Mouse (Mus musculus) ES-Bruce4 (cell line): ENCODE results near the gene 5730522E02Rik. TPM values are rescaled to one million over a fixed set of nuclear protein-coding genes. Genes with fewer than 3 reads are reported as not detected.

Source experiments
- H3K27ac ChIP-seq: 2 replicates; pipeline ENCODE4 v1.5.1; 2012; ENCODE audit warnings: low read length, inconsistent platforms; ENCODE audit not compliant: insufficient read depth
- H3K27me3 ChIP-seq: 2 replicates; pipeline ENCODE4 v1.6.1; 2012; ENCODE audit warnings: mild to moderate bottlenecking, low read length, inconsistent platforms; ENCODE audit not compliant: control insufficient read depth, poor library complexity, insufficient read depth, severe bottlenecking
- H3K36me3 ChIP-seq: 2 replicates; pipeline ENCODE4 v1.6.1; 2012; ENCODE audit warnings: inconsistent platforms, mild to moderate bottlenecking, low read length, moderate library complexity; ENCODE audit not compliant: control insufficient read depth, poor library complexity, insufficient read depth, severe bottlenecking
- H3K4me1 ChIP-seq: one replicate; pipeline ENCODE4 v1.8.1; 2011; ENCODE audit warnings: low read length; ENCODE audit not compliant: control insufficient read depth, insufficient read depth
- H3K4me3 ChIP-seq: 2 replicates; pipeline ENCODE4 v1.5.1; 2011; ENCODE audit warnings: low read depth, mild to moderate bottlenecking, low read length
- H3K9ac ChIP-seq: 2 replicates; pipeline ENCODE4 v1.6.1; 2012; ENCODE audit warnings: low read depth, mild to moderate bottlenecking, inconsistent platforms; ENCODE audit not compliant: poor library complexity, severe bottlenecking
- H3K9me3 ChIP-seq: replicated peaks from 2 replicates; pipeline ENCODE4 v1.6.1; 2012; ENCODE audit warnings: mild to moderate bottlenecking, low read length, inconsistent platforms; ENCODE audit not compliant: control insufficient read depth, poor library complexity, insufficient read depth, severe bottlenecking
- CTCF ChIP-seq: IDR thresholded peaks from one replicate; pipeline ENCODE4 v1.8.1; 2011; ENCODE audit warnings: low read depth, low read length
- EP300 ChIP-seq: IDR thresholded peaks from 2 replicates; pipeline ENCODE4 v1.6.1; 2011; ENCODE audit warnings: low read depth, low read length; ENCODE audit not compliant: insufficient read depth
- POLR2A ChIP-seq: IDR thresholded peaks from one replicate; pipeline ENCODE4 v1.8.1; 2011; ENCODE audit warnings: low read length; ENCODE audit not compliant: insufficient read depth
- polyA plus RNA-seq: library from polyadenylated mRNA; stranded (reverse); fragments of >200 nt; gene quantifications from 2 replicates; pipeline ENCODE4 v1.2.4, GENCODE M21; 2011; ENCODE audit warnings: low read depth; ENCODE audit not compliant: missing spikeins, insufficient read depth, insufficient read length

The 5730522E02Rik gene
- polyA plus RNA-seq, 1 experiment: not detected

DNA sequence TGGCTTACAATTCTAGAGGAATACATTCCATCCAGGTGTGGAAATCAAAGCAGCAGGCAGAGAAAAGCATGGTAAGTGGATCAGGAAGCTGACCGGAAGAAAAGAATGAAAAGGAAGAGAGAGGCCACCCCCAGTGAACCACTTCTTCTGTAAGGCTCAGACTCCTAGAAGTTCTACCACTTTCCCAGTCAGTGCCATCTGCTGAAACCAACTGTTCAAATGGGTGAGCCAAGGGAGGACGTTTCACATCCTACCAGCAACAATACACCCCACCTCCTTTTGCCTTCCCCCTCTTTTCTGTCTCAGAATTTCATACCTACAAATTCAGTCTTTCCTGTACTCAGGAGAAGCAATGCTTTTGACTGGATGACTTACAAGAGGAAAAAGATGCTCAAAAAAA, 197.0 kb downstream of the 5730522E02Rik start:
- Histone ChIP-seq H3K36me3 (no peaks in the 10 kb centered on the region), H3K4me3 (no peak overlapping the region), H3K27ac (no peak overlapping the region), H3K27me3 (no peaks in the 10 kb centered on the region), H3K4me1 (no peaks in the 10 kb centered on the region), H3K9ac (no peak overlapping the region), H3K9me3 (no peaks in the 10 kb centered on the region)
- TF ChIP-seq CTCF: no peak
- no peak for TF ChIP-seq EP300
- no peak for TF ChIP-seq POLR2A

DNA sequence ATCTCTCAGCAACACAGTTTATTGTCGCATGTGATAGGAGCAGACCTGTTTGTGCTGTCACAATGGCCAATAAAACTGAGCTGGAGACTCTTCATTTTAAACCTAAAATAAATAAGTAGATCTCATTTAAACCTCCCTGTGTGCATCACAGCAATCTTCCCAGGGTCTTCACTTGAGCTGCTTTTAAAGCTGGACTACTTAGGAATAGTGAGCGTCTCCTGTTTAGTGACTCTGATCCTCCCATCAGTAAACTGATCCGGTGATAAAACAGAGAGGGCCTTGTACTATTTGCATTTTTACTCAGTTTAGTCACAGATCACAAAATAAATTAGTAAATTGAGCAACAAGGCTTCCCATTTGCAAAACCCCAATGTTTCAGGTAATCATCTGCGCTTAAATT, 206.5 kb downstream of the 5730522E02Rik start:
- Histone ChIP-seq H3K4me1 (no peaks in the 10 kb centered on the region), H3K27ac (no peak overlapping the region), H3K4me3 (no peak overlapping the region), H3K9ac (no peak overlapping the region), H3K36me3 (no peaks in the 10 kb centered on the region), H3K9me3 (no peaks in the 10 kb centered on the region), H3K27me3 (no peaks in the 10 kb centered on the region)
- TF ChIP-seq CTCF: no peak
- TF ChIP-seq EP300: no peak
- no peak for TF ChIP-seq POLR2A

DNA sequence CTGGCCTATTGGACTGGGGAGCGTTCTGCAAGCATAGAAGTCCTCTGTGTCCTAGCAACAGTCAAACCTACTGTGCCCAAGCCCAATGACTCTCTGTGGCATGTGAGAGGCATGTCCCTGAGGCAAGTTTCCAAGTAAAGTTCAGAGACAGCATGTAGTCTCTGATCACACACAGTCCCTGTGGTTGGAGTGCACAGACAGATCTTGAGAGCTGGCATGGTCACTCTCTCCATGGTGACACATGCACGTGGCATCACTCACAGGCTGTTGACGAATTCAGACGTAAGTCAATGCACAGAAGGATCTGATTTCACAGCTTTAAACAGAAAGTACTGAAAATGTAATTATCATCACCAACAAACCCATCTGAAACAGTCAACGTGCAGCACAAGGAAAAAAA, 210.8 kb downstream of the 5730522E02Rik start:
- Histone ChIP-seq H3K4me3 (no peak overlapping the region), H3K4me1 (no peaks in the 10 kb centered on the region), H3K27ac (no peak overlapping the region), H3K36me3 (no peaks in the 10 kb centered on the region), H3K27me3 (no peaks in the 10 kb centered on the region), H3K9ac (no peak overlapping the region), H3K9me3 (no peaks in the 10 kb centered on the region)
- TF ChIP-seq POLR2A: no peak
- TF ChIP-seq CTCF: no peak
- TF ChIP-seq EP300: no peak

DNA sequence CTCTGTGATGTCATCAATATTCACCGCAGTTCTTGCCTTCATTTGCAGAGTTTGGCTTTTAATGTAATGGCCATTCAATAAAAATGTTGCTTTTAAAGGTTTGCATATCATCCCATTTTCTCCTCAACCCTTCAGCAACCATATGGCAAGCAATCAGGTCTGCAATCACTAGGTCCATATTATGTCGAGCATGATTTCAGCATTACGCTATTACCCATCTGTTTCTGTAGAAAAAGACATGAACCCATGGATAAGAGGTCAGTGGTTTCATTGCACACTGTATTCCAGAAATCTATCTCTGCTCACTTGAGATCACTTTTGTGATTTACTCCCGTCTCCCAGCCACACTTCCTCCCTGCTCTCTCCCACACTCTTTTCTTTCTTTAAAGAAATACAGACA, 213.1 kb downstream of the 5730522E02Rik start:
- H3K4me1 ChIP-seq: peaks cover 2% of the 10 kb centered on the region
- no peaks in the 10 kb centered on the region for H3K36me3 ChIP-seq
- H3K4me3 ChIP-seq: no peak overlapping the region
- H3K9ac ChIP-seq: no peak overlapping the region
- TF ChIP-seq EP300 (no peak), POLR2A (no peak), CTCF (no peak)
- no peak overlapping the region for H3K27ac ChIP-seq
- no peaks in the 10 kb centered on the region for H3K9me3 ChIP-seq
- H3K27me3 ChIP-seq: no peaks in the 10 kb centered on the region

DNA sequence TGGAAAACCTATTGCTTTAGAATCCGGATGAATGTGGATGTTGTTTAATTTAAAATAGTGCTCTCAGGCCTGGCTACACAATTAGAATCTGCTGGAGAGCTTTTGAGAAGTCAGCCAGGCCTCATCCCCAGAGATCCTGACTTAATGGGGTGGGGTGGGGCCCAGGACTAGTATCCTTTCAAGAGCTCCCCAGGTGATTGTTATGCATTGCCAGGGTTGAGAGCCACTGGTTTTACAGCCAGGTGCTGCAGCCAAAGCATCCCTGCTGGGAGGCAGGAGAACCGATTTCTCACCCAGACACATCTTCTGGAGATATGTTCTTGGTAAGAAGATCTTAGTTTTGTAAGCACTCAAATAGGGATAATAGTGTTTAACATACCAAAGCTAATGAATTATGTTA, 216.4 kb downstream of the 5730522E02Rik start:
- Histone ChIP-seq H3K9me3 (no peaks in the 10 kb centered on the region), H3K9ac (no peak overlapping the region), H3K36me3 (no peaks in the 10 kb centered on the region), H3K4me1 (peaks cover 2% of the 10 kb centered on the region), H3K27me3 (no peaks in the 10 kb centered on the region), H3K4me3 (no peak overlapping the region), H3K27ac (no peak overlapping the region)
- TF ChIP-seq CTCF: no peak
- peak; percentile 78 for TF ChIP-seq EP300

DNA sequence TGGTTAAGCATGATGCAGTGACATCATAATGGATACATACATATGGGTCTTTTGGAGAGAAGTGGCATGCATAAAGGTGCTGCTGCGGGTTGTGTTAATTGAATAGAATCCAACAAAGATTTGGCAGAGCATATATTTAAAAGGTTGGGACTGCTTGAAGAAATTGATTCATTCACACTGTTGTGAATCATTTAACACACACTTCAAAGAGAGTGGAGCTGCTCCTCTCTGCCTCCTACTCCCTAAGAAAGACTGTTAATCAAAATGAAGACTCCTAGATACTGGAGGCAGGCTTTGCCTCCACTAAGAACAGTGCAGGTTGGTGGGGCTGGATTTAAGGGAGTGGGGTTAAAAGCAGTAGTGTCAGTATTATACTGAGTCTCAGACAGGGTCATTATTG, 218.3 kb downstream of the 5730522E02Rik start:
- no peaks in the 10 kb centered on the region for H3K27me3 ChIP-seq
- H3K36me3 ChIP-seq: no peaks in the 10 kb centered on the region
- peaks cover 2% of the 10 kb centered on the region for H3K4me1 ChIP-seq
- TF ChIP-seq EP300 (no peak), CTCF (no peak), POLR2A (no peak)
- H3K9me3 ChIP-seq: no peaks in the 10 kb centered on the region
- H3K9ac ChIP-seq: no peak overlapping the region
- no peak overlapping the region for H3K4me3 ChIP-seq
- H3K27ac ChIP-seq: no peak overlapping the region
